Mouse (Mus musculus): ENCODE results near the gene Slc34a3. TPM values are rescaled to one million over a fixed set of nuclear protein-coding genes. Genes with fewer than 3 reads are reported as not detected.

Gene Slc34a3
- polyA plus RNA-seq, 1 experiment from 2014 or later: not detected

DNA sequence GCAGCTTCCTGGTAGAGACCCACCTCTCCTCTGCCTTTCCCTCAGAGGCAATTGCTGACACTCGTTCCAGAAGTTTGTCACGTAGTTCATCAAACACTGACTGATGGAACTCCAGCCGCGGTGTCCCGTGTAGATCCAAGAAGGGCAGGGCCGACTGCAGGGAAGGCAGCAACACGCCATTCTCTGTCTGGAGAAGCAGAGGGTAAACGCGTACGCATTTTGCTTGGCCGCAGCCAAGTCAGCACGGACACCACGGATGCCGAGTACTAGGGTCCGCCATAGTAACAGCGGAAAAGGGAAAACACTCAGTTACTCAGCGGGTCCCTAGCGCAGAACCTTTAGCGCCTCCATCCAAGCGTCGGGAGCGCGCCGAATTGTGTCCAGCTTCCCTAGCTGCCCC lies 23.5 kb downstream of the Slc34a3 start:
- H3K27ac ChIP-seq (replicated peaks in 1 of 2; ENCODE audit: control insufficient read depth in 1 of 2, insufficient read depth in 1 of 2, low read depth in 2 of 2, low read length in 2 of 2): peak overlapping the region; percentile 73 to 84
- 0 out of 2 replicates have a peak, but pooled peaks cover 3% of the 10 kb centered on the region for H3K27me3 ChIP-seq (ENCODE audit: control insufficient read depth, insufficient read depth, low read length)
- peak overlapping the region; percentile 86 to 87 for H3K4me3 ChIP-seq (ENCODE audit: control insufficient read depth in 1 of 2, insufficient read depth in 1 of 2, low read depth in 1 of 2, low read length in 2 of 2)
- no peaks in the 10 kb centered on the region for H3K9me3 ChIP-seq (ENCODE audit: control insufficient read depth, low read length)
- peak overlapping the region; percentile 74 for H3K4me2 ChIP-seq (ENCODE audit: low read length)
- H3K9ac ChIP-seq (ENCODE audit: low read length): peak overlapping the region; percentile 92
- peak; percentile 10; the same call in 1 of the 2 replicates for ATAC-seq (ENCODE audit: insufficient number of reproducible peaks, insufficient read depth, low FRiP score, low read depth)
- H3K4me1 ChIP-seq (ENCODE audit: control insufficient read depth in 2 of 2, insufficient read depth in 2 of 2, low read length in 2 of 2): peaks cover 5 to 16% of the 10 kb centered on the region in 2 experiments
- under 1% methylated on average over 24 of the region's 24 CpGs for WGBS
- peaks cover 40% of the 10 kb centered on the region for H3K36me3 ChIP-seq (ENCODE audit: control insufficient read depth, insufficient read depth, low read length)

DNA sequence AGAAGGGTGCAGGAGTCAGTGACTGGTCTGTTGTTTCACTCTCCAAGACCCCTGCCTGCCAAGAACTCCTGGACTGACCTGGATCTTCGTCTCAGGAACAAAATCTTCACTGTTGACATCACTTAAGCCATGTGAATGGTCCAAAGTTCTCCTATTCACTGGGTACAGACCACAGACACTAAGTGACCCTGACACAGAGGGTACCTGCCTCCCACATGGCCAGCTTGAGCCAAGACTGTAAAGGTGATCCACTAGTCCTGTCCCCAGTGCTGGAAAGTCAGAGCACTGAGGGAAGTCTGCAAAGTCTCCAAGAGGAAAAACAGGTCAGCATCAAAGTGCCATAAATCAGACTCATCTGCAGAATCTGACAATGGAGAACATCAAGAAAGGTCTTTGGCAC lies 26.6 kb downstream of the Slc34a3 start:
- Histone ChIP-seq H3K4me3 (ENCODE audit: control insufficient read depth in 1 of 2, insufficient read depth in 1 of 2, low read depth in 1 of 2, low read length in 2 of 2) (no peak overlapping the region), H3K9me3 (ENCODE audit: control insufficient read depth, low read length) (no peaks in the 10 kb centered on the region), H3K4me1 (ENCODE audit: control insufficient read depth in 2 of 2, insufficient read depth in 2 of 2, low read length in 2 of 2) (peaks cover 5 to 16% of the 10 kb centered on the region in 2 experiments), H3K9ac (ENCODE audit: low read length) (no peak overlapping the region), H3K36me3 (ENCODE audit: control insufficient read depth, insufficient read depth, low read length) (peaks cover 71% of the 10 kb centered on the region), H3K4me2 (ENCODE audit: low read length) (no peak overlapping the region), H3K27me3 (ENCODE audit: control insufficient read depth, insufficient read depth, low read length) (no peaks in the 10 kb centered on the region), H3K27ac (replicated peaks in 1 of 2; ENCODE audit: control insufficient read depth in 1 of 2, insufficient read depth in 1 of 2, low read depth in 2 of 2, low read length in 2 of 2) (no peak overlapping the region)
- WGBS: 68% methylated on average over 1 of the region's 1 CpGs
- no peak for ATAC-seq (ENCODE audit: insufficient number of reproducible peaks, insufficient read depth, low FRiP score, low read depth)

DNA sequence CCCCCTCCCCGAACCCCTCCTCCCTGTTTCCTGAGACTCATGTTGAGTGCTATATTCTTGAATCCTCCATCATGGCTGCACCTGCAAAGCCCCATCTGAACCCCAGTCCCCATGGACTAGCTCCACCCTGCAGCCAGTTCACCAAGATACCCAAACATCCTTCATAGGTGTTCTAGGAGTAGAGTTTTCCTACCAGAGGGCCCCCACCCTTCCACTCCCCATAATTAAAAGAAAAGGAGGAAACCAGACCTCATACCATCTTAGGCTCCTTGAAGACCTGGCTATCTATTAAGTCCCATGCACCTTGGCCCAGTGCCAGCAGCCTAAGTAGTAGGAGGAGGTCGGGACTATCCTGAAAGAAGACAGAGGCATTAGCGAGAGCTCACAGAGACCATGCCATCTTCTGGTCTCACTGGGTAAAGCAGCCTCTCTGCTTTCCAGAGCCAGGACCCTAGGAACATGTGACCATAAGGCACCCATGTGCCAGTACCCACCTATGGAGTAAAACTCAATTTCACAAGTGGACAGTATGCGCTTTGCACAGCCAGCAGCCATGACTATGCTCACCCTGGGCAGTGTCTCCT lies 30.4 kb downstream of the Slc34a3 start:
- Histone ChIP-seq H3K9ac (ENCODE audit: low read length) (no peak overlapping the region), H3K27me3 (ENCODE audit: control insufficient read depth, insufficient read depth, low read length) (no peaks in the 10 kb centered on the region), H3K4me3 (ENCODE audit: control insufficient read depth in 1 of 2, insufficient read depth in 1 of 2, low read depth in 1 of 2, low read length in 2 of 2) (no peak overlapping the region), H3K4me1 (ENCODE audit: control insufficient read depth in 2 of 2, insufficient read depth in 2 of 2, low read length in 2 of 2) (no peaks in the 10 kb centered on the region; a peak in 1 of 4 replicates), H3K27ac (replicated peaks in 1 of 2; ENCODE audit: control insufficient read depth in 1 of 2, insufficient read depth in 1 of 2, low read depth in 2 of 2, low read length in 2 of 2) (no peak overlapping the region), H3K4me2 (ENCODE audit: low read length) (no peak overlapping the region), H3K9me3 (ENCODE audit: control insufficient read depth, low read length) (no peaks in the 10 kb centered on the region), H3K36me3 (ENCODE audit: control insufficient read depth, insufficient read depth, low read length) (peaks cover 98% of the 10 kb centered on the region)
- 58% methylated on average over 4 of the region's 4 CpGs for WGBS
- no peak for ATAC-seq (ENCODE audit: insufficient number of reproducible peaks, insufficient read depth, low FRiP score, low read depth)

DNA sequence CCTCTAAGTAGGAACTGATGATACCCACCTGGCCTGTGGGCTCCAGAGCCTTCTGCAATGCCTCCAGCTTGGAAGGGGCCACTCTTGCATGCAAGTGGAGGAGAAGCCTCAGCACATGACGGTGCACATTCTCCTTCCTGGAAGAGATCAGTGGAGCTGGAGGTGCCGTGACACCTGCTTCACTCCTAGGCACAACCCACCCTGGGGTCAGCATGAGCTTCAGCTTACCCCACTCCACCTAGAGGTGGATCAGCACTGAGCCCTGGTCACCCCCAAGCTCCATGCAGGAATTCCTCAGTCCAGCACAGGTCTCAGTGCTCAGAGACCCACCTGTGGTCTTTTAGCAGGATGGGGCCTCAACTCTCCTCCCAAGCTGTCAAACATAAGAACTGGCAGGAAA lies 33.5 kb downstream of the Slc34a3 start:
- Histone ChIP-seq H3K36me3 (ENCODE audit: control insufficient read depth, insufficient read depth, low read length) (peaks cover 75% of the 10 kb centered on the region), H3K4me1 (ENCODE audit: control insufficient read depth in 2 of 2, insufficient read depth in 2 of 2, low read length in 2 of 2) (peaks cover 6 to 13% of the 10 kb centered on the region in 2 experiments; a peak in 3 of 4 replicates), H3K4me2 (ENCODE audit: low read length) (no peak overlapping the region), H3K27ac (replicated peaks in 1 of 2; ENCODE audit: control insufficient read depth in 1 of 2, insufficient read depth in 1 of 2, low read depth in 2 of 2, low read length in 2 of 2) (no peak overlapping the region), H3K27me3 (ENCODE audit: control insufficient read depth, insufficient read depth, low read length) (no peaks in the 10 kb centered on the region; the same call in 1 of the 2 replicates), H3K4me3 (ENCODE audit: control insufficient read depth in 1 of 2, insufficient read depth in 1 of 2, low read depth in 1 of 2, low read length in 2 of 2) (no peak overlapping the region), H3K9ac (ENCODE audit: low read length) (no peak overlapping the region), H3K9me3 (ENCODE audit: control insufficient read depth, low read length) (no peaks in the 10 kb centered on the region)
- WGBS: 90% methylated on average over 2 of the region's 2 CpGs
- ATAC-seq (ENCODE audit: insufficient number of reproducible peaks, insufficient read depth, low FRiP score, low read depth): no peak

DNA sequence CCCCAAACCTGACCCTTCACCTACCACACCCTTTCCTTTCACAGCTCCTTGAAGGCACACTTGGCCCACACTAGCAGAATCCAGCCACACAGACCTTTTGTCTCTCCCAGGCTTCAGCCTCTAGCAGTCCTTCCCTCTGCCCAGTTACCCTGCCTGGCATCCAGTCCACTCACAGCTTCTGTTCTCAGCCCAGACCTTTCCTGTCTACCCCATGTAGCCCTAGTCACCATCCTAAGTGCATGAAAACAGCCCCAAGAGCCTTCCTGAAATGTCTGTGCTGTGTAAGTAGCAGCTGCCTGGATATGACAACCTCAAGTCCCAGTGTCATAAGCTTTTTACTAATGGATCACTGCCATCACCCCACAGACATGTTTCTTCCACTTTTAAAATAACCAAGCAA lies 36.2 kb downstream of the Slc34a3 start:
- no peak for ATAC-seq (ENCODE audit: insufficient number of reproducible peaks, insufficient read depth, low FRiP score, low read depth)
- Histone ChIP-seq H3K9ac (ENCODE audit: low read length) (no peak overlapping the region), H3K4me1 (ENCODE audit: control insufficient read depth in 2 of 2, insufficient read depth in 2 of 2, low read length in 2 of 2) (peaks cover 9 to 26% of the 10 kb centered on the region in 2 experiments; a peak in 3 of 4 replicates), H3K4me3 (ENCODE audit: control insufficient read depth in 1 of 2, insufficient read depth in 1 of 2, low read depth in 1 of 2, low read length in 2 of 2) (no peak overlapping the region), H3K27me3 (ENCODE audit: control insufficient read depth, insufficient read depth, low read length) (peaks cover 5% of the 10 kb centered on the region), H3K9me3 (ENCODE audit: control insufficient read depth, low read length) (no peaks in the 10 kb centered on the region), H3K4me2 (ENCODE audit: low read length) (no peak overlapping the region), H3K36me3 (ENCODE audit: control insufficient read depth, insufficient read depth, low read length) (peaks cover 48% of the 10 kb centered on the region), H3K27ac (replicated peaks in 1 of 2; ENCODE audit: control insufficient read depth in 1 of 2, insufficient read depth in 1 of 2, low read depth in 2 of 2, low read length in 2 of 2) (peak overlapping the region; percentile 36 to 82)

DNA sequence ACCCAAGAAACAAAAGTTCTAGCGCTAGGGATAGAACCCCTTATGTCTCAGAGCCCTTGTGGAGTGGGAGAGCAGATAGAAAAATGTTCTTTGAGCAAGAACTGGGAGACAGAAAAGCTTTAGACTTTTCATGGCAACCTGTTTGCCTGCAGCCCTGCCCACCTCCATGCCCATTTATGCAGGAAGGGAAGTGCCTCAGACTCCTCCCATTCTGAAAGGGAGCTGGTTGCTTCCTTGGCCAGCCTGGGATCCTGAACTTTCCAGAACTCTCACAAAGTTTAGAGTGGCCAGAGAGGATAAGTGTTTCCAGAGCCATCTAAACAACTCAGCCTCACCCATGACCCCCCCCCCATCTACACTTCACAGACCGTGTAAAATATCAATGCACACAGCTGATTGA lies 37.0 kb downstream of the Slc34a3 start:
- Histone ChIP-seq H3K36me3 (ENCODE audit: control insufficient read depth, insufficient read depth, low read length) (peaks cover 41% of the 10 kb centered on the region), H3K27me3 (ENCODE audit: control insufficient read depth, insufficient read depth, low read length) (peaks cover 5% of the 10 kb centered on the region), H3K27ac (replicated peaks in 1 of 2; ENCODE audit: control insufficient read depth in 1 of 2, insufficient read depth in 1 of 2, low read depth in 2 of 2, low read length in 2 of 2) (peak overlapping the region; percentile 75 to 82), H3K4me1 (ENCODE audit: control insufficient read depth in 2 of 2, insufficient read depth in 2 of 2, low read length in 2 of 2) (peaks cover 9 to 26% of the 10 kb centered on the region in 2 experiments; a peak in 3 of 4 replicates), H3K4me2 (ENCODE audit: low read length) (peak overlapping the region; percentile 72), H3K4me3 (ENCODE audit: control insufficient read depth in 1 of 2, insufficient read depth in 1 of 2, low read depth in 1 of 2, low read length in 2 of 2) (no peak overlapping the region), H3K9ac (ENCODE audit: low read length) (no peak overlapping the region), H3K9me3 (ENCODE audit: control insufficient read depth, low read length) (no peaks in the 10 kb centered on the region)
- ATAC-seq (ENCODE audit: insufficient number of reproducible peaks, insufficient read depth, low FRiP score, low read depth): no peak
- WGBS: 24% methylated on average over 2 of the region's 2 CpGs

DNA sequence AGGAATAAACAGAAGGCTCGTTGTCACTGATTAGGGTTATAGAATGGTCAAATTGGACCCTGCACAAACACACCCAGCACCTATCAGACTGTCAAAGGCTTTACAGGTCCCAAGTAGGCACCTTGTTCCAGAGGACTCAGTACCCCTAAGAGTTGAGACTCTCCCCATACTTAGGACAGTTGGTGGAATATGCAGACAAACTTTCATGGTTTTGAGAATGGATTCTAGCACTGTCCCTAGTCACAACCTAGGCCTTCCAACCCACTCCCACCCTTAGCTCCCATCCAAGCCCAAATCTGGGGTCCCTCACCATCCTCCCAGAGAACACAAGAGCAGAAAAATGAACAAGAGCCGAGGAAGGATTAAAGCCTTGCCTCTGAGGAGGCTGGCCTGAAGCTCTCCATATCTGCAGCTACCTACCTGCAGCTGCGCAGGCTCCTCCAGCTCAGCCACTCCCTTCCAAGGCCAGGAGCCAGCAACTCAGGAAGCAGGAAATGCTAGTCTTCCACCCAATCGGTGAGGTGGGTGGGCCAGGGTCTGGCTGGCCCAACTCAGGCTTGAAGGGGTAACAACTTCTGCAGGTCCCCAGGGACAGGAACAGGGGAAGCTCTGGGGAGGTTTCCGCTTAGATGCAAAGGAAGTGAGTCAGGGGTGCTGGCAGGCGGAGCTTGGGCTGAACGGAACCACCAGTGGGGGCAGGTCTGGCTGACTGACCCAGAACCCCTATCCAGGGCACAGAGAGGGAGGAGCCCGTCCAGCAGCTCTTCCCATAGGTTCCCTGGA lies 37.8 kb downstream of the Slc34a3 start, which contains the start of gene Tor4a:
TSS of gene Tor4a (minus strand) at position 715 of the 783 bp plus-strand sequence.
- peaks cover 33% of the 10 kb centered on the region for H3K36me3 ChIP-seq (ENCODE audit: control insufficient read depth, insufficient read depth, low read length)
- peak within 1 kb of the TSS; percentile 72 for H3K4me2 ChIP-seq (ENCODE audit: low read length)
- peak; percentile 75 for ATAC-seq (ENCODE audit: insufficient number of reproducible peaks, insufficient read depth, low FRiP score, low read depth)
- H3K4me3 ChIP-seq (ENCODE audit: control insufficient read depth in 1 of 2, insufficient read depth in 1 of 2, low read depth in 1 of 2, low read length in 2 of 2): peak within 1 kb of the TSS; percentile 35 to 42
- H3K9ac ChIP-seq (ENCODE audit: low read length): peak within 1 kb of the TSS; percentile 66
- H3K27me3 ChIP-seq (ENCODE audit: control insufficient read depth, insufficient read depth, low read length): peaks cover 5% of the 10 kb centered on the region
- no peaks in the 10 kb centered on the region for H3K9me3 ChIP-seq (ENCODE audit: control insufficient read depth, low read length)
- peaks cover 9 to 26% of the 10 kb centered on the region in 2 experiments; a peak in 3 of 4 replicates for H3K4me1 ChIP-seq (ENCODE audit: control insufficient read depth in 2 of 2, insufficient read depth in 2 of 2, low read length in 2 of 2)
- peak within 1 kb of the TSS; percentile 75 to 82 for H3K27ac ChIP-seq (replicated peaks in 1 of 2; ENCODE audit: control insufficient read depth in 1 of 2, insufficient read depth in 1 of 2, low read depth in 2 of 2, low read length in 2 of 2)
- WGBS: 7% methylated on average over 8 of the region's 8 CpGs

All from heart, embryonic 14.5 days (tissue).